Mouse (Mus musculus): ENCODE measurements around the gene Nhlrc4. TPM values are rescaled to one million over a fixed set of nuclear protein-coding genes. Genes with fewer than 3 reads are reported as not detected.

The Nhlrc4 gene
- polyA plus RNA-seq, 1 experiment from 2014 or later, result 0.73 TPM

DNA sequence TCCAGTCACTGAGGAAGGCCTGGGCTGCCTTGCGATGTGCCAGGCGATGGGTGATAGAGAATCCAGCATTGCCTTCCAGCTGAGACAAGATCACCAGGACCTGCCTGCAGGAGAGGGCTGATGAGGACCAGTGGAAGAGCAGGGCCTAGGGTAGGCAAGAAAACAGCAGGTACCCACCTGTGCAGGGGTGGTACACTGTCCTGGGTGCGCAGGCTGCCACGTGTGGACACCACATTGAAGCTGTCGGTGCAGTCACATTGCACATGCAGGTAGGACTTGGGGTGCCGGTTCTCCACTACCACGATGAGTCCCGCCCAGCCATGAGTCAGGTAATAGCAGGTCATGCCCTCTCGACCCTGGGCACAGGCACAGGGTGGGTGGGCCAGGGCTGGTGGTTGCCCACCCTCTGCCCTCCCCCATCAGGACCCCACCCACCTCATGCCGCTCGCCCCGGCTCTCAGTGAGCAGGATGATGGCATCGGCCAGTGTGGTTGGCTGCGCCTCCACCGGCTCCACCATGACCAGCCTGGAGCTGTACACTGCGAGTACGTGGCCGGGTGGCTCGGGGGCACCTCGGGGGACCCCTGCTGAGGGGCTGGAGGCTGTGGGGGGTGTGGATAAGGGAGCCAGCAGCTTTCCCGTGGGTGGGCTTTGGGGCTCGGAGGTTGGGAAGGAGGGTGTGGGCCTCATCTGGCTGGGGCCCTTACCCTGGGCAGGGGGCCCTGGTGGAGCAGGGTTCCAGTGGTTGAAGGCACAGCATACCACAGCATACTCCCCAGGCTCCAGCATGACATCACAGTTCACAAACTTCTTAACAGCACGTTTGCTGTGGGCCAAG lies 15.1 kb upstream of the Nhlrc4 start:
- 0 out of 2 replicates have a peak, but pooled peaks cover 2% of the 10 kb centered on the region for H3K36me3 ChIP-seq (ENCODE audit: control insufficient read depth, insufficient read depth, low read length)
- WGBS, result 94% methylated on average over 23 of the region's 23 CpGs
- no peak overlapping the region for H3K27ac ChIP-seq (ENCODE audit: low read length)

DNA sequence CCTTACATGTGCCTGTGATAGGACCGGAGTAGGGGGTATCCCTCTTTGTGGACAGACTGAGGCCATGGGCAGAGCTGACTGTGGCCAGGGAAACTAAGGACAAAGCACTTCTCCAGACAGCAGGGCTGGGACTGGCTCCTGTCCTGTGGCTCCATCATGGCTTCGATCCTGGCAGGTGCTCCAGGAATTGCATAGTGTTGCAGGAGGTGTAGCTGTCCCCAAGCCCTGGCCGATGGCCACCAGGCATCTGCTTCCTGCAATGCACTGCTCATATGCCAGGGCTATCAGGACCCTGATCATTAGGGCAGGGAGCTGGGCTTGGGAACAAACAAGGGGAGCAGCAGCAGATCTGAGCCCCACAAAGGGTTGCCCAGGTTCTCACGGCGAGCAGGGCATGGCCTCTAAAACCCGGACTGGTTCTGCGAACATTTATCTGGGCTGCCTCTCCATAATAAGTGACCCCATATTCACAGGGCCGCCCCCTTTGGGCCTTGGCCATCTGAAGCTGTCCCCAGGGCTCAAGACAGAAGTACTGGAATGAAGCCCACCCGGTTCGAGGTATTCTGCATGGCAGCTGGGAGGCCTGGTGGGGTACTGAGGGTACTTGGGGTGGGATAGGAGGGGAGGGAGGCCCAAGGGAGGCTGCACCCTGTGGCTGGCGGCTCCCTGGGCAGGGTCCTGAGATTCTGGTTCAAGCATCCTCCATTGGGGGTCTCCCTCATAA lies 14.2 kb upstream of the Nhlrc4 start:
- Histone ChIP-seq H3K4me3 (ENCODE audit: low read length) (no peak overlapping the region), H3K4me1 (ENCODE audit: control insufficient read depth, insufficient read depth, low read length) (no peaks in the 10 kb centered on the region)

More for the DNA sequence above, 15.1 kb upstream of the Nhlrc4 start:
- H3K4me3 ChIP-seq (ENCODE audit: low read length), result no peak overlapping the region
- H3K9me3 ChIP-seq (ENCODE audit: control insufficient read depth, low read length), result no peaks in the 10 kb centered on the region
- H3K4me1 ChIP-seq (ENCODE audit: control insufficient read depth, insufficient read depth, low read length), result 0 out of 2 replicates have a peak, but pooled peaks cover 3% of the 10 kb centered on the region
- no peak overlapping the region for H3K4me2 ChIP-seq (ENCODE audit: low read depth, low read length)
- no peak for ATAC-seq
- H3K27me3 ChIP-seq (replicated peaks; ENCODE audit: control insufficient read depth, insufficient read depth, low read length), result no peaks in the 10 kb centered on the region
- no peak overlapping the region for H3K9ac ChIP-seq (ENCODE audit: low read depth, low read length)

DNA sequence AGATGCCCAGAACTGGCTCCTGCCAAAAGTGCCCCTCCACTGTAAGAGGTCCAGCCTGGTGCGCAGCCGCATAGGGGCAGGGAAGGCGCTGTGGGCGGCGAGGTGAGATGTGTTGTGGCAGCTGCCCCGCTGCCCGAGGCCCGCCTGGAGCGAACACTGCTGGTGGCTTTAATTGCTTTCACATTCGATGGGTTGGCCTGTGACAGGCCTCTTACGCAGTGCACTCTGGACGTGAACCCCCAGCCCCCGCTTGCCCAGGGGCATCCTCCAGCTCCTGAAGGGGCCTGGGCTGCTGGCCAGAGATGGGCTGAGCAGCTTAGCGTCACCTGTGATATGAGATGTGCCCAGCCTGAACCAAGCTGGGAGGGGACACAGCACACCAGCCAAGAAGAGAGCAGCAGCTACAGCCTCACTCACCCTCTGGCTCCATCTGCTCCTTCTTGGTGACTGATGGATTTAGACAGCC lies 12.9 kb upstream of the Nhlrc4 start:
- Histone ChIP-seq H3K4me1 (ENCODE audit: control insufficient read depth, insufficient read depth, low read length) (no peaks in the 10 kb centered on the region), H3K27ac (ENCODE audit: low read length) (no peak overlapping the region), H3K27me3 (replicated peaks; ENCODE audit: control insufficient read depth, insufficient read depth, low read length) (peaks cover 11% of the 10 kb centered on the region), H3K4me2 (ENCODE audit: low read depth, low read length) (no peak overlapping the region), H3K9ac (ENCODE audit: low read depth, low read length) (no peak overlapping the region), H3K9me3 (ENCODE audit: control insufficient read depth, low read length) (no peaks in the 10 kb centered on the region), H3K4me3 (ENCODE audit: low read length) (no peak overlapping the region), H3K36me3 (ENCODE audit: control insufficient read depth, insufficient read depth, low read length) (0 out of 2 replicates have a peak, but pooled peaks cover under 1% of the 10 kb centered on the region)
- ATAC-seq, result no peak
- 84% methylated on average over 14 of the region's 14 CpGs for WGBS

More for the DNA sequence above, 14.2 kb upstream of the Nhlrc4 start:
- ATAC-seq, result no peak
- Histone ChIP-seq H3K27ac (ENCODE audit: low read length) (no peak overlapping the region), H3K4me2 (ENCODE audit: low read depth, low read length) (no peak overlapping the region), H3K9ac (ENCODE audit: low read depth, low read length) (no peak overlapping the region), H3K36me3 (ENCODE audit: control insufficient read depth, insufficient read depth, low read length) (0 out of 2 replicates have a peak, but pooled peaks cover 2% of the 10 kb centered on the region), H3K9me3 (ENCODE audit: control insufficient read depth, low read length) (no peaks in the 10 kb centered on the region), H3K27me3 (replicated peaks; ENCODE audit: control insufficient read depth, insufficient read depth, low read length) (no peaks in the 10 kb centered on the region)
- WGBS, result 93% methylated on average over 11 of the region's 11 CpGs

DNA sequence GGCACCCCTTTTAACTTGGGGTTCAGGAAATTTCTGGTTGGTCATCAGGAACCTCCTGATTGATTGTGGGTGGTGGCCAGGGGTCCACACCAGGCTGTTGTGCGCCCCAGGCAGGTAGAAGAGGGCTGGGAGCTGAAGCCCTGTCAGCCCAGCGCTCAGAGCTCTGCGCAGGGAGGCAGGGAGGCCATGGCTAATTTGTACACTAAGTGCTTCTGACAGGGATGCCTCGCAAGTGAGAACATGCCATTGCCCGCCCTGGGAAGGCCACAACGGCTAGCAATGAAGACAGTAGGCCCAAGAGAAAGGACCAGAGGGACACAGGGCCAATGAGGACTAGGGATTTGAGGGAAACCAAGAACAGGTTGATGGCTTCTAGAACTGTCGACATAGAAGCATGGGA lies 11.9 kb upstream of the Nhlrc4 start:
- H3K4me3 ChIP-seq (ENCODE audit: low read length), result no peak overlapping the region
- H3K4me2 ChIP-seq (ENCODE audit: low read depth, low read length), result no peak overlapping the region
- 86% methylated on average over 7 of the region's 7 CpGs for WGBS

DNA sequence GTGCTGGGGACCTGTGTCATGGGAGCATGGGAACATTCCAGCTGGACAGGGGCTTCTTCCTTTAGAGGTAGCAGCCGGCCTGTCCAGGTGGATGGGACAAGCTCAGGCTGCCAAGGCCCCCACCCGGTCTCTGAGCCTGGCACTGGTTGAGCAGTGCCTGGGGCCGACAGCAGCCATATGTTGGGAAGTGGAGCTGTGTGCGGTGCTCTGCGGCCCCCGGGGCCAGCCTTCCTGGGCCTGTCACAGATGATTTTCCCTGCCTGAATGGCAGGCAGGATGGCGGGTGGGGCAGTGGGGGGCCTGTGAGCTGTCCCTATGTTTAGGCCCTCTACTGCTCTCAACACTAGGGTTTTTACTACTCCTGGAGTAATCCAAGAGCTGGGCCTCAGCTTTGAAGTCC lies 11.4 kb upstream of the Nhlrc4 start:
- H3K36me3 ChIP-seq (ENCODE audit: control insufficient read depth, insufficient read depth, low read length), result no peaks in the 10 kb centered on the region
- H3K4me1 ChIP-seq (ENCODE audit: control insufficient read depth, insufficient read depth, low read length), result peaks cover 5% of the 10 kb centered on the region; the same call in 1 of the 2 replicates
- no peak overlapping the region for H3K4me2 ChIP-seq (ENCODE audit: low read depth, low read length)
- 71% methylated on average over 7 of the region's 7 CpGs for WGBS
- H3K4me3 ChIP-seq (ENCODE audit: low read length), result no peak overlapping the region
- H3K27ac ChIP-seq (ENCODE audit: low read length), result no peak overlapping the region
- no peak for ATAC-seq
- peaks cover 25% of the 10 kb centered on the region for H3K27me3 ChIP-seq (replicated peaks; ENCODE audit: control insufficient read depth, insufficient read depth, low read length)
- H3K9me3 ChIP-seq (ENCODE audit: control insufficient read depth, low read length), result no peaks in the 10 kb centered on the region
- H3K9ac ChIP-seq (ENCODE audit: low read depth, low read length), result no peak overlapping the region

More for the DNA sequence above, 11.9 kb upstream of the Nhlrc4 start:
- Histone ChIP-seq H3K27me3 (replicated peaks; ENCODE audit: control insufficient read depth, insufficient read depth, low read length) (peaks cover 21% of the 10 kb centered on the region), H3K27ac (ENCODE audit: low read length) (no peak overlapping the region), H3K9ac (ENCODE audit: low read depth, low read length) (no peak overlapping the region), H3K4me1 (ENCODE audit: control insufficient read depth, insufficient read depth, low read length) (peaks cover 5% of the 10 kb centered on the region; the same call in 1 of the 2 replicates), H3K9me3 (ENCODE audit: control insufficient read depth, low read length) (no peaks in the 10 kb centered on the region), H3K36me3 (ENCODE audit: control insufficient read depth, insufficient read depth, low read length) (no peaks in the 10 kb centered on the region)
- ATAC-seq, result no peak

DNA sequence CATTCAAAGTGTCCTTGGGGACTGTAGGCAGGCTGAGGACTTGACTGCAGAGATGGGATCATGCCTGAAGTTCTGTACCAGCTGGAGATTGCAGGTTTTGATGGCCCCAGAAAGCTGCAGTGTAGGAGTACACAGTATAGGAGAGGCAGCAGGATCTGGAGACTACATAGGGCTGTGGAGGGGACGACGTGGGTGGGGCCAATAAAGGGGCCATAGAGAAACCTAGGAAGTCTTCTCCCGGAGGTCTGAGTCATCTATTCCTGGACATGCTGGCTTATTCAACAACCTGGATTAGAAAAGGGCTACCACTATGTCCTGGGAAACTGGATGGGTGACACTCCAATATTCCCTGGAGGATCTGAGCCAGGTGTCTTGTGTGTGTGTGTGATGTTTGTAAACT lies 11.0 kb upstream of the Nhlrc4 start:
- H3K4me2 ChIP-seq (ENCODE audit: low read depth, low read length), result no peak overlapping the region
- H3K36me3 ChIP-seq (ENCODE audit: control insufficient read depth, insufficient read depth, low read length), result no peaks in the 10 kb centered on the region
- ATAC-seq, result no peak
- H3K27ac ChIP-seq (ENCODE audit: low read length), result no peak overlapping the region
- H3K4me1 ChIP-seq (ENCODE audit: control insufficient read depth, insufficient read depth, low read length), result peaks cover 5% of the 10 kb centered on the region; the same call in 1 of the 2 replicates
- H3K9ac ChIP-seq (ENCODE audit: low read depth, low read length), result no peak overlapping the region
- H3K27me3 ChIP-seq (replicated peaks; ENCODE audit: control insufficient read depth, insufficient read depth, low read length), result peaks cover 30% of the 10 kb centered on the region
- 46% methylated on average over 3 of the region's 3 CpGs for WGBS
- no peaks in the 10 kb centered on the region for H3K9me3 ChIP-seq (ENCODE audit: control insufficient read depth, low read length)
- no peak overlapping the region for H3K4me3 ChIP-seq (ENCODE audit: low read length)

DNA sequence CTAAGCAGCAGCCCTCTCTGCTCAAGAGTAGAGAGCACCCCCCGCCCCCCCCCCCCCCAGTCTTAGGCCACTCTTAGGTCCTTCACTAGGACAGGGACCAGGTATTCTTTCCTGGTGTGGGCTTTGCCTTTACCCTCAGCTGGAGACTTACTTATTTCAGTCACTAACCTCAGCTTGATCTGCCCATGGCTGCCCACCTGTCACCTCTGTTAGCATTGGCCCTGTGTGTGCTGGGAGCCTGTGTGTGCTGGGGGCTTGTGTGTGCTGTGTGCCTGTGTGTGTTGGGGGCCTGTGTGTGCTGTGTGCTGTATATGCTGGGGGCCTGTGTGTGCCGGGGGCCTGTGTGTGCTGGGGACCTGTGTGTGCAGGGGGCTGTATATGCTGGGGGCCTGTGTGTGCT lies 9.9 kb upstream of the Nhlrc4 start:
- Histone ChIP-seq H3K36me3 (ENCODE audit: control insufficient read depth, insufficient read depth, low read length) (no peaks in the 10 kb centered on the region), H3K27ac (ENCODE audit: low read length) (no peak overlapping the region), H3K4me2 (ENCODE audit: low read depth, low read length) (no peak overlapping the region), H3K9ac (ENCODE audit: low read depth, low read length) (no peak overlapping the region), H3K4me3 (ENCODE audit: low read length) (no peak overlapping the region), H3K9me3 (ENCODE audit: control insufficient read depth, low read length) (no peaks in the 10 kb centered on the region), H3K4me1 (ENCODE audit: control insufficient read depth, insufficient read depth, low read length) (peaks cover 5% of the 10 kb centered on the region; the same call in 1 of the 2 replicates), H3K27me3 (replicated peaks; ENCODE audit: control insufficient read depth, insufficient read depth, low read length) (peaks cover 38% of the 10 kb centered on the region)
- WGBS, result 86% methylated on average over 1 of the region's 2 CpGs
- no peak for ATAC-seq

DNA sequence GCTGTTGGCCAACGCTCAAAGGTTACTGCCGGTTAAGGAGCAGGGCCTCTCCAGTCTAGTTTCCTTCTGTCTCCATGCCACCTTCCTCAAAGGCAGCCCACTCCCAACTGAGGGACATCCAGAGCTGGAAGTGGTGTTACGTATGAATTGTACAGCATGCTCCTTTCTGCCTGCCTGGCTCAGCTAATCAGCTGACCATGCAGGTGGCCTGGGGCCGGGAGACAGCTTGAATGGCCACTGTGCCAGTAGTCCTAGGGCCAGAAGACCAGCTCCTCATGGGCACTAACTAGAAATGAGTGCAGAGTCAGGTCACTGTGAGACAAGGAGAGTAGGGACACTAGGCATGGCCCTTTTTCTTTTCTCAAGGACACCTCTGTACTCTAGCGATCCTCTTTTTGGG lies 8.4 kb upstream of the Nhlrc4 start:
- Histone ChIP-seq H3K4me2 (ENCODE audit: low read depth, low read length) (no peak overlapping the region), H3K36me3 (ENCODE audit: control insufficient read depth, insufficient read depth, low read length) (no peaks in the 10 kb centered on the region), H3K9ac (ENCODE audit: low read depth, low read length) (no peak overlapping the region), H3K27ac (ENCODE audit: low read length) (no peak overlapping the region), H3K9me3 (ENCODE audit: control insufficient read depth, low read length) (no peaks in the 10 kb centered on the region), H3K4me3 (ENCODE audit: low read length) (no peak overlapping the region), H3K27me3 (replicated peaks; ENCODE audit: control insufficient read depth, insufficient read depth, low read length) (peaks cover 38% of the 10 kb centered on the region), H3K4me1 (ENCODE audit: control insufficient read depth, insufficient read depth, low read length) (peaks cover 5% of the 10 kb centered on the region; the same call in 1 of the 2 replicates)
- 78% methylated on average over 5 of the region's 5 CpGs for WGBS
- no peak for ATAC-seq

Data from intestine, embryonic 16.5 days (tissue).